Mouse (Mus musculus) myocyte (in vitro differentiated cells): Measurements from ENCODE around the gene Lurap1l. TPM values are rescaled to one million over a fixed set of nuclear protein-coding genes. Genes with fewer than 3 reads are reported as not detected.

ENCODE experiments used
- H3K27me3 ChIP-seq: one replicate; pipeline ENCODE4 v1.6.1; 2011; ENCODE audit not compliant: control insufficient read depth, insufficient read depth, insufficient read length
- H3K36me3 ChIP-seq: one replicate; pipeline ENCODE4 v1.6.1; 2011; ENCODE audit not compliant: control insufficient read depth, insufficient read depth
- H3K4me2 ChIP-seq: one replicate; pipeline ENCODE4 v1.6.1; 2011; ENCODE audit warnings: low read depth, control low read depth
- H3K4me3 ChIP-seq: one replicate; pipeline ENCODE4 v1.5.1; 2011; ENCODE audit warnings: mild to moderate bottlenecking, control low read depth, moderate library complexity
- H3K79me2 ChIP-seq: one replicate; pipeline ENCODE4 v1.6.1; 2011; ENCODE audit not compliant: control insufficient read depth, insufficient read depth
- H3ac ChIP-seq: one replicate; pipeline ENCODE4 v1.6.1; 2011; ENCODE audit not compliant: control insufficient read depth, insufficient read length
- CEBPB ChIP-seq: IDR thresholded peaks from 2 replicates; pipeline ENCODE4 v1.6.1; 2011; ENCODE audit warnings: mild to moderate bottlenecking, moderate library complexity; ENCODE audit not compliant: poor library complexity, insufficient read depth, severe bottlenecking
- E2F4 ChIP-seq: IDR thresholded peaks from one replicate; pipeline ENCODE4 v1.6.1; 2011; ENCODE audit warnings: mild to moderate bottlenecking, control low read depth, moderate library complexity; ENCODE audit not compliant: insufficient read depth
- MAX ChIP-seq: IDR thresholded peaks from one replicate; pipeline ENCODE4 v1.6.1; 2011; ENCODE audit warnings: low read depth, mild to moderate bottlenecking, control low read depth
- MYOD1 ChIP-seq, 3 experiments: IDR thresholded peaks; one replicate each; pipeline ENCODE4 v1.6.1; 2011; ENCODE audit warnings: control low read depth in 2 of 3, low read depth in 2 of 3, mild to moderate bottlenecking in 2 of 3, moderate library complexity in 1 of 3; ENCODE audit not compliant: insufficient read length in 2 of 3, control insufficient read depth in 1 of 3
- MYOG ChIP-seq, 3 experiments: IDR thresholded peaks; one replicate each; pipeline ENCODE4 v1.6.1; 2011; ENCODE audit warnings: control low read depth in 2 of 3, low read depth in 2 of 3, mild to moderate bottlenecking in 2 of 3; ENCODE audit not compliant: insufficient read length in 2 of 3, control insufficient read depth in 1 of 3, insufficient read depth in 1 of 3
- POLR2A ChIP-seq: IDR thresholded peaks from one replicate; pipeline ENCODE4 v1.6.1; 2011; ENCODE audit warnings: low read depth, mild to moderate bottlenecking, control low read depth, moderate library complexity; ENCODE audit not compliant: insufficient read length
- POLR2AphosphoS2 ChIP-seq: IDR thresholded peaks from one replicate; pipeline ENCODE4 v1.6.1; 2011; ENCODE audit warnings: low read depth, control low read depth; ENCODE audit not compliant: insufficient read length
- REST ChIP-seq: IDR thresholded peaks from one replicate; pipeline ENCODE4 v1.6.1; 2011; ENCODE audit warnings: mild to moderate bottlenecking, control low read depth, moderate library complexity; ENCODE audit not compliant: insufficient read depth, insufficient read length
- SRF ChIP-seq: IDR thresholded peaks from one replicate; pipeline ENCODE4 v1.6.1; 2011; ENCODE audit warnings: low read depth; ENCODE audit not compliant: control insufficient read depth, insufficient read length
- TCF12 ChIP-seq: IDR thresholded peaks from one replicate; pipeline ENCODE4 v1.6.1; 2011; ENCODE audit warnings: mild to moderate bottlenecking, control low read depth; ENCODE audit not compliant: poor library complexity, insufficient read depth, severe bottlenecking
- TCF3 ChIP-seq: IDR thresholded peaks from one replicate; pipeline ENCODE4 v1.6.1; 2011; ENCODE audit warnings: low read depth, control low read depth; ENCODE audit not compliant: insufficient read length
- USF1 ChIP-seq: IDR thresholded peaks from one replicate; pipeline ENCODE4 v1.6.1; 2011; ENCODE audit warnings: low read depth, mild to moderate bottlenecking, control low read depth, moderate library complexity
- polyA plus RNA-seq: library from polyadenylated mRNA; unstranded; fragments of >200 nt; fragmentation: generic; extraction: Trizol; gene quantifications from one replicate; pipeline ENCODE4 v1.2.1, GENCODE M21; 2012; ENCODE audit warnings: missing spikeins

Lurap1l gene
- polyA plus RNA-seq, 1 experiment, result 15.9 TPM

GRCm38 (mm10) chr4:80971846-80972245 lies 61.4 kb downstream of the Lurap1l start:
- TF ChIP-seq USF1 (no peak), POLR2A (no peak), SRF (no peak), TCF12 (no peak), MAX (no peak), TCF3 (no peak), REST (no peak)
- Histone ChIP-seq H3K4me3 (no peak overlapping the region), H3K27me3 (no peaks in the 10 kb centered on the region), H3ac (no peak overlapping the region), H3K79me2 (no peaks in the 10 kb centered on the region), H3K36me3 (no peaks in the 10 kb centered on the region), H3K4me2 (no peak overlapping the region)

GRCm38 (mm10) chr4:80973896-80974295 lies 63.5 kb downstream of the Lurap1l start:
- Histone ChIP-seq H3ac (no peak overlapping the region), H3K4me3 (no peak overlapping the region), H3K27me3 (no peaks in the 10 kb centered on the region), H3K36me3 (no peaks in the 10 kb centered on the region), H3K79me2 (no peaks in the 10 kb centered on the region), H3K4me2 (no peak overlapping the region)
- TF ChIP-seq SRF, result no peak
- no peak for TF ChIP-seq POLR2AphosphoS2
- no peak for TF ChIP-seq REST
- TF ChIP-seq USF1, result no peak
- TF ChIP-seq MYOD1 (IDR thresholded peaks at IDR 0.05; ENCODE audit: control insufficient read depth in 1 of 3, insufficient read length in 2 of 3, low read depth in 2 of 3), result no peak
- no peak for TF ChIP-seq CEBPB
- TF ChIP-seq TCF12, result no peak
- no peak for TF ChIP-seq POLR2A
- no peak for TF ChIP-seq MYOG (IDR thresholded peaks at IDR 0.05; ENCODE audit: control insufficient read depth in 1 of 3, insufficient read depth in 1 of 3, insufficient read length in 2 of 3, low read depth in 2 of 3)

- H3K79me2 ChIP-seq, result no peaks in the 10 kb centered on the region
- H3K36me3 ChIP-seq, result no peaks in the 10 kb centered on the region
- H3K4me2 ChIP-seq, result no peak overlapping the region
- no peaks in the 10 kb centered on the region for H3K27me3 ChIP-seq
- H3ac ChIP-seq, result no peak overlapping the region
- H3K4me3 ChIP-seq, result no peak overlapping the region
- TF ChIP-seq CEBPB (no peak), SRF (no peak), MYOG (IDR thresholded peaks at IDR 0.05; ENCODE audit: control insufficient read depth in 1 of 3, insufficient read depth in 1 of 3, insufficient read length in 2 of 3, low read depth in 2 of 3) (no peak), POLR2AphosphoS2 (no peak), TCF3 (no peak), TCF12 (no peak), POLR2A (no peak)
Observed at GRCm38 (mm10) chr4:80990819-80991218, 80.4 kb downstream of the Lurap1l start.

GRCm38 (mm10) chr4:81003528-81003927 lies 93.1 kb downstream of the Lurap1l start:
- Histone ChIP-seq H3K27me3 (no peaks in the 10 kb centered on the region), H3K36me3 (no peaks in the 10 kb centered on the region), H3K79me2 (no peaks in the 10 kb centered on the region), H3ac (no peak overlapping the region), H3K4me3 (no peak overlapping the region), H3K4me2 (no peak overlapping the region)
- TF ChIP-seq TCF3, result no peak
- no peak for TF ChIP-seq E2F4
- 0 out of 2 replicates have a peak, but pooled peaks have one; percentile 52 for TF ChIP-seq CEBPB
- no peak for TF ChIP-seq REST

Other genes with a start within 250 kb of the Lurap1l start
- gene Tyrp1, start 76.5 kb upstream of the Lurap1l start, polyA plus RNA-seq, result not detected